Mouse (Mus musculus): ENCODE measurements at regions not wholly inside any gene's neighbourhood (a gene's known extent, or its start where the extent isn't known, plus 50 kb on each side); places are given as distances from the start of the nearest gene placed in this dataset.

- no peak for TF ChIP-seq CTCF (IDR thresholded peaks at IDR 0.05)
- no peak for TF ChIP-seq POLR2A (IDR thresholded peaks at IDR 0.05; ENCODE audit: insufficient read depth, low read depth, low read length)
These were observed 298.1 kb upstream of the Marcks start for GRCm38 (mm10) chr10:37436849-37437248.
